Mouse (Mus musculus) heart, embryonic 14.5 days (tissue): ENCODE measurements around the gene Grip1. TPM values are rescaled to one million over a fixed set of nuclear protein-coding genes. Genes with fewer than 3 reads are reported as not detected.

Experiments
- ATAC-seq: fragments of 200-750 bp; cut with Nextera tagmentation; 2 replicates; pipeline ENCODE4 v1.8.0; 2017; ENCODE audit warnings: low read depth, moderate TSS enrichment; ENCODE audit not compliant: insufficient number of reproducible peaks, insufficient read depth, low FRiP score
- H3K27ac ChIP-seq, 2 experiments: fragments of 200-500 bp in 1 of 2; fragments of 300-500 bp in 1 of 2; sonication (generic) in 1 of 2; replicated peaks in 1 of 2; 2 replicates each; pipeline ENCODE4 v1.5.1; 2012 to 2014; ENCODE audit warnings: low read depth in 2 of 2, low read length in 2 of 2, control low read depth in 1 of 2, mild to moderate bottlenecking in 1 of 2, mixed read lengths in 1 of 2; ENCODE audit not compliant: control insufficient read depth in 1 of 2, insufficient read depth in 1 of 2
- H3K27me3 ChIP-seq: fragments of 300-500 bp; sonication (generic); 2 replicates; pipeline ENCODE4 v1.6.1; 2014; ENCODE audit warnings: mild to moderate bottlenecking, low read length, control low read depth; ENCODE audit not compliant: control insufficient read depth, insufficient read depth
- H3K36me3 ChIP-seq: fragments of 300-500 bp; sonication (generic); 2 replicates; pipeline ENCODE4 v1.6.1; 2014; ENCODE audit warnings: mild to moderate bottlenecking, control low read depth, low read length, mixed read lengths; ENCODE audit not compliant: control insufficient read depth, insufficient read depth
- H3K4me1 ChIP-seq, 2 experiments: fragments of 200-500 bp in 1 of 2; fragments of 300-500 bp in 1 of 2; sonication (generic) in 1 of 2; 2 replicates each; pipeline ENCODE4 v1.6.1; 2012 to 2014; ENCODE audit warnings: low read length in 2 of 2, control low read depth in 1 of 2, mixed read lengths in 1 of 2; ENCODE audit not compliant: control insufficient read depth in 2 of 2, insufficient read depth in 2 of 2
- H3K4me2 ChIP-seq: fragments of 300-500 bp; sonication (generic); 2 replicates; pipeline ENCODE4 v1.6.1; 2014; ENCODE audit warnings: mild to moderate bottlenecking, low read length
- H3K4me3 ChIP-seq, 2 experiments: fragments of 200-500 bp in 1 of 2; fragments of 300-500 bp in 1 of 2; sonication (generic) in 1 of 2; 2 replicates each; pipeline ENCODE4 v1.5.1; 2012 to 2014; ENCODE audit warnings: low read length in 2 of 2, mild to moderate bottlenecking in 2 of 2, control low read depth in 1 of 2, low read depth in 1 of 2, moderate library complexity in 1 of 2; ENCODE audit not compliant: control insufficient read depth in 1 of 2, insufficient read depth in 1 of 2
- H3K9ac ChIP-seq: fragments of 300-500 bp; sonication (generic); 2 replicates; pipeline ENCODE4 v1.6.1; 2014; ENCODE audit warnings: mild to moderate bottlenecking, low read length
- H3K9me3 ChIP-seq: fragments of 300-500 bp; sonication (generic); 2 replicates; pipeline ENCODE4 v1.6.1; 2016; ENCODE audit warnings: low read length, control low read depth; ENCODE audit not compliant: control insufficient read depth
- WGBS: fragments of 180-500 bp; shearing (Covaris S2); extraction: QIAGEN DNeasy Blood & Tissue Kit; methylation state at CpG from one replicate; pipeline ENCODE4 v1.1.7; 2014; 5-methylcytosine and 5-hydroxymethylcytosine counted together
- polyA plus RNA-seq: library from polyadenylated mRNA; unstranded; fragments of >200 nt; fragmentation: Nextera tagmentation; extraction: Ambion mirVana; gene quantifications from 2 replicates; pipeline ENCODE4 v1.2.1, GENCODE M21; 2014

Gene Grip1
- polyA plus RNA-seq, 1 experiment from 2014 or later, result 2.9 TPM

DNA sequence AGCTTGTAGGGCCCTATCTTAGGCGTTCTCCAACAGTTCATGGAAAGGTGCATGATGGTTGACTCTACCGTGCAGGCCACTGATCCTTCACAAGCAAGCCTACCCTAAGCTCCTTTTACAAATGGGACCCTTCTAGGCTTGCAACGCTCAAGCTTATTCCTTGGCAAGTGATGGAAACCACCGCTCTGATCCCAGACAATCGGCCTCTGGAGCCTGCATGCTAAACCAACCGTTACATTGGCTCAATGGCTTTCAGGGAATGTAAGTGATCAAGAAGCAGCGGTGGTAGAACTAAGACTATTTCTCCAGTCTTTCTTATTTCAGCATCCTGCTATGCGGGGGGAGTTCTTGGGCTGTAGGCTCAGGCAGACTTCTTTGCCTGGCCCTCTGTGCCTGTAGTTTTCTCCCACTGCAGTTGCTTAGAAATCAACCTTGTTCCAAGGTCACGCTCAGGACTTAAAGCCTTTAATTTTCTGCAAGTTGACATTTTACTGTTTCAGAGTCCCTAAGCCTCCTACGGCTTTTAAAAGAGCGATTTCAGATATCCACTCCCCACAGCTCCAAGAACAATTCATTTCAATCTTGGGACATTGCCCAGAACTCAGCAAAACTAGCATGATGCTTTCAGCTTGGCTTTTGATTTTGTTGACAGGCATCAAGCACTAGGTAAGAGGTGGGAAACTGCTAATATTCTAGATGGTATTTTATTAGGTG lies 29.7 kb upstream of the Grip1 start:
- Histone ChIP-seq H3K27ac (no peak overlapping the region), H3K36me3 (no peaks in the 10 kb centered on the region), H3K4me3 (no peak overlapping the region), H3K4me1 (peaks cover 5 to 6% of the 10 kb centered on the region in 2 experiments; a peak in 2 of 4 replicates), H3K9ac (no peak overlapping the region), H3K4me2 (no peak overlapping the region), H3K9me3 (no peaks in the 10 kb centered on the region), H3K27me3 (no peaks in the 10 kb centered on the region)
- WGBS, result 84% methylated on average over 11 of the region's 11 CpGs
- no peak for ATAC-seq

- no peak for ATAC-seq
- Histone ChIP-seq H3K27me3 (no peaks in the 10 kb centered on the region), H3K4me2 (no peak overlapping the region), H3K9me3 (no peaks in the 10 kb centered on the region), H3K36me3 (no peaks in the 10 kb centered on the region), H3K27ac (no peak overlapping the region), H3K4me3 (no peak overlapping the region), H3K9ac (no peak overlapping the region), H3K4me1 (no peaks in the 10 kb centered on the region)
- 80% methylated on average over 7 of the region's 7 CpGs for WGBS
These were observed 26.0 kb upstream of the Grip1 start for GRCm38 (mm10) chr10:119427653-119428052.

- Histone ChIP-seq H3K4me2 (no peak overlapping the region), H3K27me3 (no peaks in the 10 kb centered on the region), H3K9me3 (no peaks in the 10 kb centered on the region), H3K4me3 (no peak overlapping the region), H3K27ac (no peak overlapping the region), H3K9ac (no peak overlapping the region), H3K4me1 (no peaks in the 10 kb centered on the region), H3K36me3 (no peaks in the 10 kb centered on the region)
- 63% methylated on average over 7 of the region's 7 CpGs for WGBS
- no peak for ATAC-seq
These were observed 25.5 kb upstream of the Grip1 start for GRCm38 (mm10) chr10:119428106-119428505.

DNA sequence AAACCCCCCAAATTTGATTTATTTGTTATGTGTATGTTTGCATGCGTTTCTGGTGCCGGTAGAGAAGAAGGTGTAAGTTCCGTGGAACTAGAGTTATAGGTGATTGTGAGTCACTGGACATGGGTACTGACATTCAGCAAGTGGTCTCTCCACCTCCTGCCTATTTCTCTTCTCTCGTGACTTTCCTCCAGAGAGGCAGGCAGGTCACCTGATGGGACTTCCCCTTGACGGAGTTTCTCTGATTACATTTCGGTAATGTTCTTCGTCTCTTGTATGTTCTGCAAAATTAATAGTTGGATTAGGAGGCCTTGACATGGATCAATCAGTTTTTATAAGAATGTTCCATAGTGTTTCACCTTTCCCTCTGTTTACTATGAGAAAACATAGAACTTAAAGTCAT lies 23.4 kb upstream of the Grip1 start:
- Histone ChIP-seq H3K27me3 (no peaks in the 10 kb centered on the region), H3K9me3 (no peaks in the 10 kb centered on the region), H3K4me2 (no peak overlapping the region), H3K36me3 (no peaks in the 10 kb centered on the region), H3K9ac (no peak overlapping the region), H3K4me1 (no peaks in the 10 kb centered on the region), H3K4me3 (no peak overlapping the region), H3K27ac (no peak overlapping the region)
- ATAC-seq, result no peak
- WGBS, result 83% methylated on average over 7 of the region's 7 CpGs

GRCm38 (mm10) chr10:119431801-119432200 lies 21.8 kb upstream of the Grip1 start:
- no peak for ATAC-seq
- no peak overlapping the region for H3K9ac ChIP-seq
- H3K27me3 ChIP-seq, result no peaks in the 10 kb centered on the region
- no peak overlapping the region for H3K27ac ChIP-seq
- WGBS, result 64% methylated on average over 6 of the region's 6 CpGs
- no peaks in the 10 kb centered on the region for H3K9me3 ChIP-seq
- no peak overlapping the region for H3K4me2 ChIP-seq
- 0 out of 4 replicates have a peak, but pooled peaks cover 0 to 2% of the 10 kb centered on the region in 2 experiments for H3K4me1 ChIP-seq
- H3K4me3 ChIP-seq, result no peak overlapping the region
- no peaks in the 10 kb centered on the region for H3K36me3 ChIP-seq

GRCm38 (mm10) chr10:119435818-119436217 lies 17.8 kb upstream of the Grip1 start:
- H3K4me3 ChIP-seq, result no peak overlapping the region
- WGBS, result 71% methylated on average over 7 of the region's 7 CpGs
- no peak overlapping the region for H3K9ac ChIP-seq
- ATAC-seq, result 0 out of 2 replicates have a peak, but pooled peaks have one; percentile 31
- H3K27ac ChIP-seq, result no peak overlapping the region
- H3K4me2 ChIP-seq, result no peak overlapping the region
- no peaks in the 10 kb centered on the region for H3K9me3 ChIP-seq
- no peaks in the 10 kb centered on the region for H3K36me3 ChIP-seq
- H3K4me1 ChIP-seq, result 0 out of 4 replicates have a peak, but pooled peaks cover 0 to 2% of the 10 kb centered on the region in 2 experiments
- H3K27me3 ChIP-seq, result no peaks in the 10 kb centered on the region

DNA sequence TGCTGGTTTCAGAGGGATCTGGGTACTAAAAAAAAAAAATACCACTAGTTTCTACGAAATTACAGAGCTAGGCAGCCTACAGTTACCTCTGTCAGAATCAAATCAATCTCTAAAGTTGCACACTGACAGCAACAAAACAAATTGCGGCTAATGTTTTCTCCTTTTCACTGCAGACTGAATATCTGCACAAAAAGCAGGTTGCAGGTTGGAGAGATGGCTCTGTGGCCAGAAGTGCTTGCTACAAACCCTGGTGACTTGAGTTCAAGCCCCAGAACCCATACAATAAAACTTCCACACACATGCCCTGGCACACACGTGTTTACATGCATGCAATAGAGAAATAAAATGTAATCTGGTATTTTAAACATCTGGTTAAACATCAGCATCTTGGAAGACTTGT lies 16.3 kb upstream of the Grip1 start:
- H3K27ac ChIP-seq, result no peak overlapping the region
- H3K36me3 ChIP-seq, result no peaks in the 10 kb centered on the region
- H3K4me2 ChIP-seq, result no peak overlapping the region
- no peaks in the 10 kb centered on the region for H3K27me3 ChIP-seq
- no peaks in the 10 kb centered on the region for H3K9me3 ChIP-seq
- no peak for ATAC-seq
- WGBS, result 86% methylated on average over 3 of the region's 3 CpGs
- no peak overlapping the region for H3K9ac ChIP-seq
- no peak overlapping the region for H3K4me3 ChIP-seq
- 0 out of 4 replicates have a peak, but pooled peaks cover 0 to 2% of the 10 kb centered on the region in 2 experiments for H3K4me1 ChIP-seq

- Histone ChIP-seq H3K4me2 (no peak overlapping the region), H3K4me3 (no peak overlapping the region), H3K9ac (no peak overlapping the region), H3K9me3 (no peaks in the 10 kb centered on the region), H3K27me3 (no peaks in the 10 kb centered on the region), H3K4me1 (no peaks in the 10 kb centered on the region), H3K36me3 (no peaks in the 10 kb centered on the region), H3K27ac (no peak overlapping the region)
- no peak for ATAC-seq
- WGBS, result 69% methylated on average over 6 of the region's 6 CpGs
These were observed 11.9 kb upstream of the Grip1 start for GRCm38 (mm10) chr10:119441743-119442142.
